Mouse (Mus musculus): ENCODE measurements at regions not wholly inside any gene's neighbourhood (a gene's known extent, or its start where the extent isn't known, plus 50 kb on each side); places are given as distances from the start of the nearest gene placed in this dataset.

GRCm38 (mm10) chr4:124005626-124006315 is 87.9 kb upstream of the 4930535I16Rik start:
- TF ChIP-seq CTCF (IDR thresholded peaks at IDR 0.05; ENCODE audit: low read depth, low read length) (no peak), EP300 (IDR thresholded peaks at IDR 0.05; ENCODE audit: insufficient read depth, low read depth, low read length) (no peak)

Data from ES-Bruce4 (cell line).